Mouse (Mus musculus): ENCODE measurements around the gene Egflam. TPM values are rescaled to one million over a fixed set of nuclear protein-coding genes. Genes with fewer than 3 reads are reported as not detected.

The Egflam gene
- 8.2 and 8.3 TPM in 2 replicates for polyA plus RNA-seq (2015; fragmentation: Nextera tagmentation; extraction: Ambion mirVana)

DNA sequence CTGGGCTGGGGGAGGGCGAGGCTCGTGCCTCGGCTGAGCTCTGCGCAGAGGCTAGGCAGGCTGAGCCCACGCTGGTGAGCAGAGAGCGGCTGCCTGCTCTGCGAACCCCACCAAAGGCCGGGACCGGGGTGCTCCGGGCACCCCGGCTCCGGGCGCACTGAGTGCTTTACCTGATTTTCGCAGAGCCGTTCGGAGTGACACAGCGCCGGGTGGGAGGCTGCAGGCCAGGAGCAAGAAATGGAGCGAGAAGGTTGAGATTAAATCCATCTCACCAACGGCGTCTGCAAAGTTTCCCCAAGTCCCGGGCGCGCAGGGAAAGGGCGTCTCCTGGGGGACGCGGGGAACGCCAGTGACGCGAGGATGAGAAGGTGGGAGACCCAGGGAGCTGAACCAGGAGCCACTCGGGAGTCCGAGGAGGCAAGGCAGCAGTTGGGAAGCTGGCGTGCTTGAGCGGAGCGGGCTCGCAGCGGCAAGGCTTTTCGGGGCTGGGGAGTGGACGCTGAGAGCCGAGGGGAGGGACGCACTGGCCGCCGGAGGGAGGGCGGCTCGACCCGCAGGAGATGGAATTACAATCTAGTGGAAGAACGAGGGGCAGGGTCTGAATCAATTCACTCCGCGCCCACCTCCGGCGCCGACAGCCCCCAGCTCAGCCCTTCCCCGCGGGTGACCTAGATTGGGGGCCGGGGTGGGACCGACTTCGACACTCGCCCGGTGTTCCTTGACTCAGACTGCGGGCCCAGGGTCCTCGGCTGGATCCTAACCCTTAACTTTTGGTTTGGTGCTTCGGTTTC is at the start of gene Egflam:
Gene Egflam, minus strand, starts transcription at position 578 of the 791 bp plus-strand sequence.
- H3K9ac ChIP-seq (ENCODE audit: low read depth, low read length): peak within 1 kb of the TSS; percentile 60
- peak within 1 kb of the TSS; percentile 53 for H3K4me3 ChIP-seq (ENCODE audit: low read depth, low read length)
- peak within 1 kb of the TSS; percentile 90 for H3K4me2 ChIP-seq (ENCODE audit: low read length)
- H3K27me3 ChIP-seq (ENCODE audit: control insufficient read depth, insufficient read depth, low read depth, low read length): peaks cover 14% of the 10 kb centered on the region
- no peak within 1 kb of the TSS for H3K27ac ChIP-seq (ENCODE audit: low read length)
- peaks cover 8% of the 10 kb centered on the region for H3K4me1 ChIP-seq (ENCODE audit: control insufficient read depth, insufficient read depth, low read length)
- ATAC-seq: peak; percentile 84
- under 1% methylated on average over 61 of the region's 62 CpGs for WGBS
- H3K36me3 ChIP-seq (ENCODE audit: control insufficient read depth, insufficient read depth, low read length): no peaks in the 10 kb centered on the region
- no peaks in the 10 kb centered on the region; the same call in 1 of the 2 replicates for H3K9me3 ChIP-seq (replicated peaks; ENCODE audit: control insufficient read depth, low read length, poor library complexity, severe bottlenecking)

DNA sequence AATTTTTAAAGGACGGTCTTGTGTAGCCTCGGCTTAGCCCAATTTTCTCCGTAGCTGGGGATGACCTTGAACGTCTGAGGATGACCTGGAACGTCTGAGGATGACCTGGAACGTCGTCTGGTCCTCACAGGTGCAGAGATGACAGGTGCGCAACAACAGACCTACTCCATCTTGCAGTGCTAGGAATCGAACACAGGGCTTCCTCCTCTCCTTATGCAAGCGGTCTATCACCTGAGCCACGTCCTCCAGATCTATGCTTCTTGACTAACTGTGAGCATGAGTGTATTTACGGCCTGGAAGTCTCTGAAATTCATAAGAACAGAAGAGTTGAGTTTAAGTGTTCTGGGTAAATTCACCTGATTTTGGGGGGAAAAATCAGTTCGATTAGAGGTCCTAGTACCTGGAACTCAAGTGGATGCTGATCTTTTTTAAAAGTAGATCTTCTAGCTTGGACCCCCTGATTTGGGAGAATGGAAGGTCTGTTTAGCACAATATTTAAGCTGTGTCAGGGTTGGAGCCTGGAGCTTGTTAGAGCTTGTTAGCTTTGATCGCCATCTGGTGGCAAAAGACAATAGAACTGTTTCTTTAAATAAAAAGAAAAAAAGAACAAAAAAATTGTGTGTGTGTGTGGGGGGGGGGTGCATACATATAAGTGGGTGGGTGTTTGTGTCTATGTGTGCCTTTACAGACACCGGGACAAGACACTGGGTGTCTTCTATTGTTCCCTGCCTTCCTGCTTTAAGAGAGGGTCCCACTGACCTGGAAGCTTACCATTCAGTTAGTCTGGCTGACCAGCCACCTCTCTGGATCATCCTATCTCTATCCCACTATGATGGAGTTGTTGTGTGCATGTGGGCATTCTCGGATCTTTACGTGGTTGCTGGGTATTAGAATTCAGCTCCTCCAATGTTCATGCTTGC is 45.5 kb upstream of the Egflam start:
- Histone ChIP-seq H3K27me3 (ENCODE audit: control insufficient read depth, insufficient read depth, low read depth, low read length) (no peaks in the 10 kb centered on the region), H3K4me2 (ENCODE audit: low read length) (no peak overlapping the region), H3K4me1 (ENCODE audit: control insufficient read depth, insufficient read depth, low read length) (peaks cover 3% of the 10 kb centered on the region; the same call in 1 of the 2 replicates), H3K27ac (ENCODE audit: low read length) (no peak overlapping the region), H3K36me3 (ENCODE audit: control insufficient read depth, insufficient read depth, low read length) (no peaks in the 10 kb centered on the region), H3K4me3 (ENCODE audit: low read depth, low read length) (no peak overlapping the region), H3K9ac (ENCODE audit: low read depth, low read length) (no peak overlapping the region), H3K9me3 (replicated peaks; ENCODE audit: control insufficient read depth, low read length, poor library complexity, severe bottlenecking) (no peaks in the 10 kb centered on the region)
- ATAC-seq: peak; percentile 74
- WGBS: 77% methylated on average over 17 of the region's 17 CpGs

DNA sequence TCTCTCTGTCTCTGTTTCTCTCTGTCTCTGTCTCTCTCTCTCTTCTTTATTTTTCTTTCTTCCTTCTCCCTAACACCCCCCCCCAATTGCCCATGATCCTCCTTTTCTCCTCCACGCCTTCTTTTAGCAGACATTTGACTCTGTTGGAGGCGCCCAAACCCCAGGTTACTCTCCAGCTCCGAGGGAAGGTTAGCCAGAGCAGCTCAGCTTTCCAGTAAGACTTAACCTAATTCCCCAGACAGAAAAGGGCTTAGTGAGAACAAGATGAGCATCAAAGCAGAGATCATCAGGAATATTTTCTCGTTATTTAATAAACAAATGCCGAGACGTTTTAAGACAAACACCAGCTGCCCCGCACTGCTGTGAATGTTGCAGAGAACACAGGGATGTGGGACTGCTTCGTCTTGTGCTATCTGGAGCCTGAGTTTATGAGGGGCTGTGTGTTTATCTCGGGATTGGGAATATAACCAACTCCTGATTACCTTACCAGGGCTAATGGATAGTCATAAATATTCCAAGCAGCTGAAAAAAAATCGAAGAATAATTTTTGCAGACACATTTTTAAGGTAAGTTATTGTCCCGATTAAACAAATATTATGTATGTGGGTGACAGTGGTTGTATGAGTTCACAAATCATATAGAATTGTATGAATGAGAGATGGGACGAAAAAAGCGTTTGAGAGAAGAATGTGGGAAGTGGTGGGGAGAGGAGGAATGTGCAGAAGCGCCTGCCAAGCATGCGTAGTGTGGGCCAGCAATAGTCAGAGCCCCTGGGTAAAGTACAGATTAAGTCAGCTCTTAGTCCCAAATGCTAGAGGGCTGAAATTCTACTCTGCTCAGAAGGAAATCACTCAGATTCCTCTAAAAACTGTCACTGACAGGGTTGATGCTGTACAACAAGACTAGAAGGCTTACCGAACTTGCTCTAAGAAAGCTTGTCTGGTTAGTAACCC is 44.2 kb upstream of the Egflam start:
- H3K27me3 ChIP-seq (ENCODE audit: control insufficient read depth, insufficient read depth, low read depth, low read length): no peaks in the 10 kb centered on the region
- peaks cover 3% of the 10 kb centered on the region; the same call in 1 of the 2 replicates for H3K4me1 ChIP-seq (ENCODE audit: control insufficient read depth, insufficient read depth, low read length)
- peak; percentile 40; the same call in 1 of the 2 replicates for ATAC-seq
- H3K36me3 ChIP-seq (ENCODE audit: control insufficient read depth, insufficient read depth, low read length): no peaks in the 10 kb centered on the region
- WGBS: 57% methylated on average over 16 of the region's 16 CpGs
- H3K4me2 ChIP-seq (ENCODE audit: low read length): no peak overlapping the region
- no peak overlapping the region for H3K27ac ChIP-seq (ENCODE audit: low read length)
- H3K9me3 ChIP-seq (replicated peaks; ENCODE audit: control insufficient read depth, low read length, poor library complexity, severe bottlenecking): no peaks in the 10 kb centered on the region
- H3K9ac ChIP-seq (ENCODE audit: low read depth, low read length): no peak overlapping the region
- no peak overlapping the region for H3K4me3 ChIP-seq (ENCODE audit: low read depth, low read length)

DNA sequence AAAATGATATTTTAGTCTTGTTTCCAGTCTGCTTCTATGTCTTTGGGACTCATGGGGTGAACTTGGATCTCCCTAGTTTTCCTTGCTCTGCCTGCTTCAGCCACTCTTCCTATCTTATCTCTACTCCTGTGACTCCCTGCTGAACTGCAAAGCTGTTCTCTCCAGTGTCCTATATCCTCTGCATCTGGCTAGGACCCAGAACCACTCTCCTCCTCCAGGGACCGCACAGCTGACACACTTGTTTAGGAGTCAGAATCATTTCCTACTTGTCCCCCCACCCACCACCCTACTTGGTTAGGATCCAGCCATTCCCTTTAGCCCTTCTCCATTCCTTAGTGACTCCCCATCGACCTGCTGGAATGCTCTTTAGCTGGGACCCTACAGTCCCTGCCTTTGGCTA is 26.1 kb upstream of the Egflam start:
- 92% methylated on average over 2 of the region's 2 CpGs for WGBS
- no peak for ATAC-seq
- no peak overlapping the region for H3K27ac ChIP-seq (ENCODE audit: low read length)
- H3K4me2 ChIP-seq (ENCODE audit: low read length): no peak overlapping the region
- no peak overlapping the region for H3K9ac ChIP-seq (ENCODE audit: low read depth, low read length)
- H3K4me1 ChIP-seq (ENCODE audit: control insufficient read depth, insufficient read depth, low read length): no peaks in the 10 kb centered on the region
- no peaks in the 10 kb centered on the region for H3K36me3 ChIP-seq (ENCODE audit: control insufficient read depth, insufficient read depth, low read length)
- no peaks in the 10 kb centered on the region for H3K9me3 ChIP-seq (replicated peaks; ENCODE audit: control insufficient read depth, low read length, poor library complexity, severe bottlenecking)
- no peak overlapping the region for H3K4me3 ChIP-seq (ENCODE audit: low read depth, low read length)
- H3K27me3 ChIP-seq (ENCODE audit: control insufficient read depth, insufficient read depth, low read depth, low read length): no peaks in the 10 kb centered on the region

DNA sequence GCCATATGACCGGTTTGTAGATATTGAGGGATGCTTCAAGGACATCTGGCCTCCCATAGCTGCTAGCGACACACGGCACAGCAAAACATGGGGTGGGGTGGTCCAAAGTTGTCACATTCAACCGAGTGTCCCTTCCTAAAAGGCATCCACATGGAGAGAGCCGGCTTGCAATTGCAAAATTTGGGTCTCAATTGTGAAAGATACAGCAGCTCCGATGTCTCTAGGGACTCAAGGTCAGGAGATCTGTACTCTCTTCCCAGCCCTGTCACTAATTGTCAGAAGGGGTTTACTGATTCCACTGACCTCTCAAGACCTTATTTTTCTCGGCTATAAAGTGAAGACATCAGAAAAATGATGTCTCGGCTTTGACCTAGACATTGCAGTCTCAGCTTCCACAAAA is 6.3 kb upstream of the Egflam start:
- Histone ChIP-seq H3K27ac (ENCODE audit: low read length) (no peak overlapping the region), H3K27me3 (ENCODE audit: control insufficient read depth, insufficient read depth, low read depth, low read length) (peaks cover 1% of the 10 kb centered on the region; the same call in 1 of the 2 replicates), H3K36me3 (ENCODE audit: control insufficient read depth, insufficient read depth, low read length) (no peaks in the 10 kb centered on the region), H3K9me3 (replicated peaks; ENCODE audit: control insufficient read depth, low read length, poor library complexity, severe bottlenecking) (no peaks in the 10 kb centered on the region), H3K4me3 (ENCODE audit: low read depth, low read length) (no peak overlapping the region), H3K4me2 (ENCODE audit: low read length) (no peak overlapping the region), H3K9ac (ENCODE audit: low read depth, low read length) (no peak overlapping the region), H3K4me1 (ENCODE audit: control insufficient read depth, insufficient read depth, low read length) (no peaks in the 10 kb centered on the region)
- 85% methylated on average over 8 of the region's 8 CpGs for WGBS
- no peak for ATAC-seq

DNA sequence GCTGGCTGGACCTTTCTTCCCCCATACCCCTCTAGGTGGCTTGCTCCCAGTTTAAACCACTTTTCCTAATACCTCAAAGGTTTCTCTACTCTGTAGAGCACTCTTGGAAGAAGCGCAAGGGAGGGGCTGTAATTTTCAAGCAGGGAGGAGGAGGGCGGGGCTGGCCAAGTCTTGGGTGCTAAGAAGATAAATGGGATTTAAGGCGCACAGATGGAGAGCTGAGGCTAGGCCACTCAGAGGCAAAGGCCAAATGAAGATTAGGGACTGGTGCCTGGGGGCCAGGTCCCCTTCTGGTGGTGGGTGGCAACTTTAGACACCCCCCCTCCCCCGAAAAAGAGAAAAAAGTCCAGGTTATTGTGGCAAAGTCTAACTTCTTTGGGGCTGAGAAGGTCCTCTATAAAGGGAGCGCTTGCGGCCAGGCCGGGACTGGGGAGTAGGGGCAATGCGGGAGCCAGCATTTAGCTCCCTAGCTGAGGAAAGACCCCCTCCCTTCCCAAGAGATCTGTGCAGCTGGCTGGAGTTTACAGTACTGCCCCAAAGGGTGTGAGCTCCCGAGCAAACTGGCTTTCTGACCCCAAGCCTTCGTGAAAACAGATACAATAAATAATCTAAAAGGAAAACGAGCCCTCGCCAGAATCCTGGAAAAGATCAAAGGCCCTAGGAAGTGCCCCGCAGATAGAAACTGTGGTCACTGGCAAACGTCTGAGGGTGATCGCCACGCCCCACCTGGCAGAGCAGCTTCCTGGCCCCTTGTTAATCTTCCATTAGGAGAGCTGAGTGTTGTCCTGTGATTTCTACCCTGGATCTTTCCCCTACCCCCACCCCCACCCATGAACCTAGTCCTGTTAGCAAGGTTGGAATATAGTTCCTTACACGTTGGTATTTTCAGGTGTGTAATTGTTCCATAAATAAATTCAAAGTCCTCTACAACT is 680 bp upstream of the Egflam start:
- Histone ChIP-seq H3K36me3 (ENCODE audit: control insufficient read depth, insufficient read depth, low read length) (no peaks in the 10 kb centered on the region), H3K9me3 (replicated peaks; ENCODE audit: control insufficient read depth, low read length, poor library complexity, severe bottlenecking) (no peaks in the 10 kb centered on the region; the same call in 1 of the 2 replicates), H3K4me2 (ENCODE audit: low read length) (peak overlapping the region; percentile 90), H3K27me3 (ENCODE audit: control insufficient read depth, insufficient read depth, low read depth, low read length) (peaks cover 14% of the 10 kb centered on the region), H3K4me3 (ENCODE audit: low read depth, low read length) (peak overlapping the region; percentile 53), H3K4me1 (ENCODE audit: control insufficient read depth, insufficient read depth, low read length) (peaks cover 8% of the 10 kb centered on the region), H3K9ac (ENCODE audit: low read depth, low read length) (peak overlapping the region; percentile 60), H3K27ac (ENCODE audit: low read length) (no peak overlapping the region)
- ATAC-seq: peak; percentile 59
- WGBS: 7% methylated on average over 17 of the region's 17 CpGs

DNA sequence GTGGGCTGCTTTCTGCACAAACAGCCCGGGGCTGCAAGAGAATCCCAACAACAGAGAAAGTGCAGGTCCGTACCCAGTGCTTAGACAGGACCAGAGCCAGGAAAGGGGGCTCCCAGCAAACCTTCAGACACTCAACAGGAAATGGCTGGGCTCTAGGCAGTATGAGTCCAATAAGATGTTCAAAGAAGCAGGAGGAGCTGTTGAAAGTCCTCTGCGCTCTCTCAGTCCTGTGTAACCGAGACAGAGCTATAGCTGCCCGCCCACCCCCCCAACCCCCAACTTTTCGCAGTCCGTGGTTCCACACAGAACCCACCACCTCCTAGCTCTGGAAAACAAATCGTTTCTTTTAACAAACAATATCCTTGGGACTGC is 763 bp downstream of the Egflam start:
- ATAC-seq: peak; percentile 72

More for the DNA sequence above, 763 bp downstream of the Egflam start:
- H3K27ac ChIP-seq (ENCODE audit: low read length): no peak overlapping the region
- H3K36me3 ChIP-seq (ENCODE audit: control insufficient read depth, insufficient read depth, low read length): no peaks in the 10 kb centered on the region
- 3% methylated on average over 8 of the region's 8 CpGs for WGBS
- peak overlapping the region; percentile 60; the same call in 1 of the 2 replicates for H3K9ac ChIP-seq (ENCODE audit: low read depth, low read length)
- H3K27me3 ChIP-seq (ENCODE audit: control insufficient read depth, insufficient read depth, low read depth, low read length): peaks cover 14% of the 10 kb centered on the region
- peak overlapping the region; percentile 53 for H3K4me3 ChIP-seq (ENCODE audit: low read depth, low read length)
- H3K9me3 ChIP-seq (replicated peaks; ENCODE audit: control insufficient read depth, low read length, poor library complexity, severe bottlenecking): no peaks in the 10 kb centered on the region; the same call in 1 of the 2 replicates
- peak overlapping the region; percentile 90 for H3K4me2 ChIP-seq (ENCODE audit: low read length)
- peaks cover 8% of the 10 kb centered on the region for H3K4me1 ChIP-seq (ENCODE audit: control insufficient read depth, insufficient read depth, low read length)

All from midbrain, embryonic 16.5 days (tissue).